Mouse (Mus musculus) embryonic facial prominence, embryonic 14.5 days (tissue): ENCODE measurements around the gene Atrnl1. TPM values are rescaled to one million over a fixed set of nuclear protein-coding genes. Genes with fewer than 3 reads are reported as not detected.

Source experiments
- ATAC-seq: fragments of 200-750 bp; cut with Nextera tagmentation; 2 replicates; pipeline ENCODE4 v1.8.0; 2017; ENCODE audit warnings: low read depth, moderate number of reproducible peaks, moderate TSS enrichment
- DNase-seq: peaks from one replicate; pipeline ENCODE4 v3.0.0-alpha.2; 2015; ENCODE audit warnings: low spot score
- H3K27ac ChIP-seq: fragments of 300-500 bp; sonication (generic); replicated peaks from 2 replicates; pipeline ENCODE4 v1.5.1; 2014; ENCODE audit warnings: low read depth, mild to moderate bottlenecking, low read length, moderate library complexity
- H3K27me3 ChIP-seq: fragments of 300-500 bp; sonication (generic); replicated peaks from 2 replicates; pipeline ENCODE4 v1.6.1; 2014; ENCODE audit warnings: low read length; ENCODE audit not compliant: control insufficient read depth, insufficient read depth
- H3K36me3 ChIP-seq: fragments of 300-500 bp; sonication (generic); 2 replicates; pipeline ENCODE4 v1.6.1; 2014; ENCODE audit warnings: low read length, mixed read lengths; ENCODE audit not compliant: control insufficient read depth, insufficient read depth
- H3K4me1 ChIP-seq: fragments of 300-500 bp; sonication (generic); 2 replicates; pipeline ENCODE4 v1.6.1; 2014; ENCODE audit warnings: antibody characterized with exemption, low read length; ENCODE audit not compliant: control insufficient read depth, insufficient read depth
- H3K4me2 ChIP-seq: fragments of 300-500 bp; sonication (generic); 2 replicates; pipeline ENCODE4 v1.6.1; 2014; ENCODE audit warnings: low read depth, mild to moderate bottlenecking, low read length, moderate library complexity, mixed read lengths
- H3K4me3 ChIP-seq: fragments of 300-500 bp; sonication (generic); 2 replicates; pipeline ENCODE4 v1.5.1; 2014; ENCODE audit warnings: low read depth, mild to moderate bottlenecking, low read length
- H3K9ac ChIP-seq: fragments of 300-500 bp; sonication (generic); 2 replicates; pipeline ENCODE4 v1.6.1; 2014; ENCODE audit warnings: low read depth, mild to moderate bottlenecking, low read length, moderate library complexity, mixed read lengths
- H3K9me3 ChIP-seq: fragments of 300-500 bp; sonication (generic); 2 replicates; pipeline ENCODE4 v1.6.1; 2016; ENCODE audit warnings: low read length; ENCODE audit not compliant: control insufficient read depth
- WGBS: fragments of 180-500 bp; shearing (Covaris S2); extraction: QIAGEN DNeasy Blood & Tissue Kit; methylation state at CpG from one replicate; pipeline ENCODE4 v1.1.7; 2014; 5-methylcytosine and 5-hydroxymethylcytosine counted together
- polyA plus RNA-seq: library from polyadenylated mRNA; unstranded; fragments of >200 nt; fragmentation: Nextera tagmentation; extraction: Ambion mirVana; gene quantifications from 2 replicates; pipeline ENCODE4 v1.2.1, GENCODE M21; 2014

Gene Atrnl1
- polyA plus RNA-seq, 1 experiment from 2014 or later = 7.2 TPM

DNA sequence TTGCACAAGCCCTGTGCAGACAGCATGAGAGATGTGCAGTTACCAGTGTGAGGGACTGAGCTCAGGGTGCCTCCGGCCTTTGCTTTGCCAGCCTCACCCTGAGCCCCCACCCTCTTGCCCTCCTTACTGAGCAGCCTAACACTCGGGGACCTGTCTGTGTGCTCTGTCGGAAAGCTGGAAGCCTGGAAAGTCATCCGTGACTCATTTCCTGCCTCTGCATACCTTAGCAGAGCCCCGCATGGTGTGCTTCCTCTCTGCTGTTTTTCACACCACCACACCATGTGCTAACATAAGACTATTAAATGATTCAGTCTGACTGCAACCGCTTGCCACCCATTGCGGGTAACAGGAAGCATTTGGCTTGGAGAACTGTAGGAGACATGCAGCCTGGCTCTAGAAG, 493.7 kb downstream of the Atrnl1 start:
- peak; percentile 53 for DNase-seq

GRCm38 (mm10) chr19:58107632-58108031, 496.8 kb downstream of the Atrnl1 start:
- no peaks in the 10 kb centered on the region for H3K36me3 ChIP-seq
- ATAC-seq = no peak
- no peak overlapping the region for H3K4me2 ChIP-seq
- H3K9me3 ChIP-seq = no peaks in the 10 kb centered on the region
- DNase-seq = no peak
- H3K27me3 ChIP-seq = no peaks in the 10 kb centered on the region
- 55% methylated on average over 10 of the region's 10 CpGs for WGBS
- H3K9ac ChIP-seq = no peak overlapping the region
- no peak overlapping the region for H3K4me3 ChIP-seq
- no peak overlapping the region for H3K27ac ChIP-seq
- H3K4me1 ChIP-seq = peaks cover 3% of the 10 kb centered on the region; the same call in 1 of the 2 replicates

More for the DNA sequence above, 493.7 kb downstream of the Atrnl1 start:
- H3K9me3 ChIP-seq = no peaks in the 10 kb centered on the region
- no peak overlapping the region for H3K9ac ChIP-seq
- WGBS = 49% methylated on average over 7 of the region's 7 CpGs
- peaks cover 3% of the 10 kb centered on the region; the same call in 1 of the 2 replicates for H3K4me1 ChIP-seq
- no peaks in the 10 kb centered on the region for H3K36me3 ChIP-seq
- H3K27ac ChIP-seq = 0 out of 2 replicates have a peak overlapping the region, but pooled peaks have one; percentile 13
- H3K4me2 ChIP-seq = no peak overlapping the region
- no peak overlapping the region for H3K4me3 ChIP-seq
- H3K27me3 ChIP-seq = no peaks in the 10 kb centered on the region
- ATAC-seq = no peak; the same call in 1 of the 2 replicates

- Histone ChIP-seq H3K9ac (no peak overlapping the region), H3K27me3 (no peaks in the 10 kb centered on the region), H3K9me3 (no peaks in the 10 kb centered on the region), H3K4me2 (no peak overlapping the region), H3K4me1 (no peaks in the 10 kb centered on the region), H3K36me3 (no peaks in the 10 kb centered on the region), H3K27ac (no peak overlapping the region), H3K4me3 (no peak overlapping the region)
- ATAC-seq = 0 out of 2 replicates have a peak, but pooled peaks have one; percentile 30
- no peak for DNase-seq
- WGBS = 94% methylated on average over 3 of the region's 3 CpGs
Measured at GRCm38 (mm10) chr19:58110491-58110890, 499.7 kb downstream of the Atrnl1 start.

DNA sequence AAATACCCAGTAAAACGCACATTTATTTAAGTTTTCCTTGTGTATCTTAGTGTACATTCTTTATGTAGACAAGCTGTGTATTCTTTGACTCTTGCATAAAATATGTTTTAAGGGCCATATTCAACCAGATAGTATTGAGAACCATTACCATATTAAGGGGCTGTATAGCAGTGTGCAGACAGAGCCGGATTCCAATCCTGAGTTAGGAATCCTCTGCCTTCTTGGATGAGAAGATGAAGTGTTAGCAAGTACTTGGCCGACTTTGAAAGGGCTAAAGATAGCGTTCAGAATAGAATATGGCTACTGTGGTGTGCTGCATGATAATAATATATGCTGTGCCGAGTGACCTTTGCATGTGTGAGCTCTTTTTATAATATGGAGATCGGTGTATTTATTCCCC, 500.5 kb downstream of the Atrnl1 start:
- H3K27me3 ChIP-seq = no peaks in the 10 kb centered on the region
- no peak overlapping the region for H3K4me3 ChIP-seq
- H3K9ac ChIP-seq = no peak overlapping the region
- H3K27ac ChIP-seq = no peak overlapping the region
- ATAC-seq (no peak), DNase-seq (no peak)
- H3K36me3 ChIP-seq = no peaks in the 10 kb centered on the region
- WGBS = 90% methylated on average over 6 of the region's 6 CpGs
- no peak overlapping the region for H3K4me2 ChIP-seq
- no peaks in the 10 kb centered on the region for H3K4me1 ChIP-seq
- no peaks in the 10 kb centered on the region for H3K9me3 ChIP-seq

- DNase-seq = no peak
- Histone ChIP-seq H3K36me3 (no peaks in the 10 kb centered on the region), H3K9me3 (no peaks in the 10 kb centered on the region), H3K27me3 (no peaks in the 10 kb centered on the region), H3K4me2 (no peak overlapping the region), H3K9ac (no peak overlapping the region), H3K4me3 (no peak overlapping the region), H3K4me1 (no peaks in the 10 kb centered on the region), H3K27ac (no peak overlapping the region)
- no peak for ATAC-seq
- 45% methylated on average over 5 of the region's 5 CpGs for WGBS
Measured at GRCm38 (mm10) chr19:58112151-58112550, 501.3 kb downstream of the Atrnl1 start.

DNA sequence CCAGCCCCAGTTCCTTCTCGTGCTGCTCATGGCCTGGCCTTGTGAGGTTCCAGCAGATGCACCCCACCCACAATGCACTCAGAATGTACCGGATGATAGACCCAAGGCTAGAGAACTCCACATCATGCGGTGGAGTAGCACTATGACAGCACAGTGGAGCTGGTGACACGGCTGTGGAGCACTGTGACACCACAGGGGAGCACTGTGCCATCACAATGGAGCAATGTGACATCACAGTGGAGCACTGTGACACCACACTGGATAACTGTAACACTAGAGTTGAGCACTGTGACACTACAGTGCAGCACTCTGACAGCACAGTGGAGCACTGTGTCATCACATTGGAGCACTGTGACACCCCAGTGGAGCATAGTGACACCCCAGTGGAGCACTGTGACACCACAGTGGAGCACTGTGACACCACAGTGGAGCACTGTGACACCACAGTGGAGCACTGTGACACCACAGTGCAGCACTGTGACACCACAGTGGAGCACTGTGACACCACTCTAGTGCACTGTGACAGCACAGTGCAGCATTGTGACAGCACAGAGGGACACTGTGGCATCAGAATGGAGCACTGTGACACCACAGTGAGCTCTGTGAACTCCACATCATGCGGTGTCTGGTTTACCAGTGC, 502.4 kb downstream of the Atrnl1 start:
- no peaks in the 10 kb centered on the region for H3K9me3 ChIP-seq
- H3K4me2 ChIP-seq = no peak overlapping the region
- H3K4me3 ChIP-seq = no peak overlapping the region
- H3K36me3 ChIP-seq = no peaks in the 10 kb centered on the region
- 73% methylated on average over 5 of the region's 5 CpGs for WGBS
- no peaks in the 10 kb centered on the region for H3K4me1 ChIP-seq
- no peaks in the 10 kb centered on the region for H3K27me3 ChIP-seq
- no peak for DNase-seq
- peak; percentile 85 for ATAC-seq
- H3K27ac ChIP-seq = no peak overlapping the region
- no peak overlapping the region for H3K9ac ChIP-seq

- ATAC-seq = no peak
Measured at GRCm38 (mm10) chr19:58117595-58117994, 506.8 kb downstream of the Atrnl1 start.

DNA sequence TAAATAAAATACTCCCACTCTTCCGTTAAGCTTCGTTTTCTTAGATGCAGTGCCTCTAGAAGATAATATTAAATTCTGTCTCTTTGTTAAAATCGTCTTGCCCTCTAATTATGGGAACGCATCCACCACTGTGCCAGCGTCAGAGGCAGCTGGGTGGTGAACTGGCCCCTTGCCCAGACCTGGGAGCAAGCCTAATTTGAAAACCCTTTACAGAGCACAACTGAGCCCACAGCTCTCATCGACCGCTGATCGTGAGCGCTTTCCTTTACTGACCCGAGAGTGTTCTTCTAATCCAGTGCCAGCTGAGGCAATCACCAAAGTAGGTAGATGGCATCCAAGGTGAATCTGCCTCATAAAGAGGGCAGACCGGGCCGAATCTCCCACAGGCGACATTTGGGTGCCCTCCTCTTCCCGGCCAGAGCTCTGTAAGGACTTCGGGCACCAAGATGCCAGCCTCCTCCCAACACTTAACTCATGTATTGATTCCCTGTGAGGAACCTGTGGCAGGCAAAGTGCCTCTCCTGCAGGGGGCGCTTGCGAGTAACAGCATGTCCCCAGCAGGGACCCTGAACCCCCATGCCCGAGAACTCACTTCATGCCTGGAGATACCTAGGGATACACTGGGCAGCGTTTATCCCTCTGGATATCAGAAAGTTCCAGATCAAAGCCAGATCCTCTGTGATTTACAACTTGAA, 507.5 kb downstream of the Atrnl1 start:
- Histone ChIP-seq H3K9me3 (no peaks in the 10 kb centered on the region), H3K4me1 (peaks cover 13% of the 10 kb centered on the region), H3K4me2 (no peak overlapping the region), H3K36me3 (0 out of 2 replicates have a peak, but pooled peaks cover 3% of the 10 kb centered on the region), H3K4me3 (no peak overlapping the region), H3K9ac (no peak overlapping the region), H3K27ac (no peak overlapping the region), H3K27me3 (no peaks in the 10 kb centered on the region)
- WGBS = 87% methylated on average over 19 of the region's 19 CpGs
- DNase-seq = peak; percentile 54
- ATAC-seq = no peak

More at GRCm38 (mm10) chr19:58117595-58117994, 506.8 kb downstream of the Atrnl1 start:
- no peak for DNase-seq
- no peak overlapping the region for H3K4me3 ChIP-seq
- H3K4me1 ChIP-seq = peaks cover 13% of the 10 kb centered on the region
- no peak overlapping the region for H3K9ac ChIP-seq
- 0 out of 2 replicates have a peak, but pooled peaks cover 3% of the 10 kb centered on the region for H3K36me3 ChIP-seq
- no peaks in the 10 kb centered on the region for H3K9me3 ChIP-seq
- no peak overlapping the region for H3K27ac ChIP-seq
- H3K4me2 ChIP-seq = no peak overlapping the region
- WGBS = 91% methylated on average over 6 of the region's 6 CpGs
- H3K27me3 ChIP-seq = no peaks in the 10 kb centered on the region
